Mouse (Mus musculus): Measurements from ENCODE around the gene Pax7. TPM values are rescaled to one million over a fixed set of nuclear protein-coding genes. Genes with fewer than 3 reads are reported as not detected.
A peak's percentile ranks its signal among the peaks of the same experiment; 100 is the strongest.

Pax7 gene
- total RNA-seq, 1 experiment from 2014 or later = not detected

DNA sequence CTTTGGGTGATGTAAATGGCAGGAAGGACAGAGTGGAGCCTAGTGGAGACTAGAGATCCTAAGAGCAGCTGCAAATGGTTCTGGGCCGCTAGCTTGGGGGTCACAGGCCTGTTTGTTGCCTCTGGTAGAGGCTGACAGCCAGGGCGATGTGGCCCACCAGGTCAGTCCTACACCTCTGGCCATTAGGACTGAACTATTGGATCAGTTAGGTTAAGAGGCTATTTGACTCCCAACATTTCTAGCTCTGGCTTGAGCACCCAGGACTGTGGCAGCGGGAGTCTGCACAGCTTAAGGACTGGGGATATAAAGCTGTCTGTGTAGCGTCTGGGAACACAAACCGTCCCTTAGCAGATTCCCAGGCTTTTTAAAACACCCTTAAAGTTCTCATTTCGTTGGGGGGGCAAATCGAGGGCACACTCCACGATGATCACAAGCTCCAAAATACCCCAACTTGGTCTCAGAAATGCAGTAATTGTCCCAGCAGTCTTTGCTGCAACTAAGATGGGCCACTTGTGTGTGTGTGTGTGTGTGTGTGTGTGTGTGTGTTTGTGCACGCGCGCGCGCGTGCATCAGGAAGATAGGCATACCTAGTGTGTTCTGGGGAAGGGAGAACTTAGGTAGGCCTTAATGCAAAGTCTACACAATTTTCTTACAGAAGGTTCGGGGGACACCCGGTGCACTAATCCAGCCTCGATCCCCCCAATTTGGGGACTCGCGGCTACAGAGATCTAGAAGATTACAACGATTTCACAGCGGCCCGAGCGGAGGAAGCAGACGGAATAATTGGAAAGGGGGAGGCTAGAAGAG, 2.5 kb downstream of the Pax7 start:
- DNase-seq = no peak

DNA sequence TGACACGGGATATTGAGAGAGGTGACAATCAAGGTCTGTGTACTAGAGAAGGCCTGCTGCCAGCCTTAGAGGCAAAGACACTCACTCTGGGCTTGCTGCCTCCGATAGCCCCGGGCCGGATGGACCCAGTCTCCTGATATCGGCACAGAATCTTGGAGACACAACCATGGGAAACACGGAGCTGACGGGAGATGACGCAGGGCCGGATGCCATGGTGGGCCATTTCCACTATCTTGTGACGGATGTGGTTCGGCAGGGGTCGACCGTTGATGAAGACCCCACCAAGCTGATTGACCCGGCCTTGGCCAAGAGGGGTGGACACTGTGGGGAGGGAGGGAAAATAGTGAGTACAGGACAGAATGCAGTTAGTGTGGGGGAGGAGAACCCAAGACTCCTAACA, 3.3 kb downstream of the Pax7 start:
- DNase-seq = no peak

DNA sequence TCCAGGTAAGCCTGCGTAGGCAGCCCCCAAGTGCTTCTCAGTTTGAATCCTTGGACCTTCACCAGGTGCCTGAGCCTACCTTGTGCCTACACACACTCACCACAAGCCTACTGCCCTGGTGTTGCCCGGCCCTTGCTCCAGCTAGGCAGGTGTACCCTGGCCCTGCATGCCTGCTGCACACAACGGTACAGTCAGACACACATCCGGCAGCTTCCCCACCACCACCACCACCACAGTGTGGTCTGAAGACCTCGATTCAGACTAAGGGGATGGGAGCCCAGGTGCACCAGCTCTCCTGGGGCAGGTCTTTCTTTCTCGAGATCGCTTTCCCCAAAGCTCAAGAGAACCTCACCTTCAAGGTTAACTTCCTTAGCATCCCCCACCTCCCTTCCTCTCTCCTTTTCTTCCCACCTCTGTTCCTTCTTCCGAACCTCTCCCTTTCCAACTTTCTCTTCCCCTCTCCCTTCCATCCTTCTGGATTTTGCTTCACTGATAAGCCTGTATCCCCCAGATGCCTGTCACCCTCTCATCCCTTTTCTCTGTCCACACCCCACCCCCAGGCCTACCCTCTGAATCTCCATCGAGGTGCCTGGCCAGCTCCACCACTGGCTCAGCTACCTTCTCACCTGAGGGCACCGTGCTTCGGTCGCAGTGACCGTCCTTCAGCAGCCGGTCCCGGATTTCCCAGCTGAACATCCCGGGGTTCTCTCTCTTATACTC, 4.3 kb downstream of the Pax7 start:
- no peak for DNase-seq

DNA sequence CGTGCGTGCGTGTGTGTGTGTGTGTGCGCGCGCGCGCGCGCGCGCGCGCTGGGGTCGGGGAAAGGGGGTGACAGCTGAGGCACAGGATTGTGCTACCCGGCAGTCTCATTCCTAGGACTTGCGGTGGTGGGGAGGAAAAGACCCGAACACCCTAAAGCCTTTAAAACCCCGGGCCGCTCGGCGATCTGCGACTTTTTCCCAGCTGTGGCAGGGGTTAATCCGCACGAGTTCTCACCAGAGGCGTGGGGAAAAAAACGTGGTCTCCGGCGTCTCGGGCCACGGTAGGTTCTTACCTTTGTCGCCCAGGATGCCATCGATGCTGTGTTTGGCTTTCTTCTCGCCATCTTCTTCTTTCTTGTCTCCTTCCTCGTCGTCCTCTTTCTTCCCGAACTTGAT, 5.0 kb downstream of the Pax7 start:
- DNase-seq = no peak

DNA sequence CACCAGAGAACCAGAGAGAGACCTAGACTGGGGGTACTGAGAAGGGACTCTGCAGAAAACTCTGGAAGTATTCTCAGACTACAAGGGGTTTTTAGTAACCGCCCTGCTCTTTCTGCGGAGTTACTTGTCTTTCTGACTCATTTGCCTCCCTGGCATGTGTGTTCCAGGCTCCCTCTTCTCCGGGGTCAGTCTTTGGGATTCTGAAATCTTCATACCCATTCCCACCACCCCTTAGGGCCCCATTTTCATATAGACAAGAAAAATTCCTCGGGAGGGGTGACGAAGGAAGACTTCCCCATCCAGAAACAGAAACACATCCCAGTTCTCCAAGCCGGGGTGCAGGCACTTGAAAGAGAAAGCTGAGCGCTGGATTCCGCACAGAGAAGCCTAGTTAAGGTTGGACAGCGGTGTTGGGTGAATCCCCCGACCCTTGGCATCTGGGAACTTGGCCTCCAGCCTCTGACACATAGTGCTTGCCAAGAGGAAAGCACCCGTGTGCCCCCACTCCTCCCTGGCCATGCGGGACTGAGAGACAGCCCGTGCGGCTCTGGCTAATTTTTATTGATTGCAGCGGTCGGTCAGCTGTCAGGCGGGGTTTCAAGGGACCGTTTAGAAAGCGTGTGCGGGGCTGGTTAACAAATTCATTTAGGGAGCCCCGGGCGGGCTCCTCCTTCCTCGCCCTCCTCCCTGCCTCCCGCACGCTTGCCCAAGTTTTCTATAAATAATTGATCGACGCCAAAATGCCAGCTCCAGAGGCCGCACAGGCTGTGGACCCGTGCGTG, 5.6 kb downstream of the Pax7 start:
- DNase-seq = no peak

DNA sequence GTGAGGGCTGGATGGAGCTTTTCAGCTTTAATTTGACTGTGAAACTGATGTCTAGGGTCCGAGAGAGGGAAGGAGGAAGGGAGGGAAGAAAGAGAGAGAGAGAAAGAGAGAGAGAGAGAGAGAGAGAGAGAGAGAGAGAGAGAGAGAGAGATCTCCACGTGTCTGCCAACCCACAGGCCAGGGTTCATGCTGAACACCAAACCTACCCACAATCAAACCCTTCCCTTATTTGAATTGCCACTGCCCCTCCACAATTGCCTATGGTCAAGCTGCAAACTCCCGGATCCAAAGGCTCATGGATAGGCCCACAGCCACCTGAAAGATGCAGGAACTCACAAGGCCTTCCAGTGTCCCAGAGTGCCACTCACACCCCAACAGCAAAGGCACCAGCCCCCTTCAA, 7.1 kb downstream of the Pax7 start:
- DNase-seq = no peak

DNA sequence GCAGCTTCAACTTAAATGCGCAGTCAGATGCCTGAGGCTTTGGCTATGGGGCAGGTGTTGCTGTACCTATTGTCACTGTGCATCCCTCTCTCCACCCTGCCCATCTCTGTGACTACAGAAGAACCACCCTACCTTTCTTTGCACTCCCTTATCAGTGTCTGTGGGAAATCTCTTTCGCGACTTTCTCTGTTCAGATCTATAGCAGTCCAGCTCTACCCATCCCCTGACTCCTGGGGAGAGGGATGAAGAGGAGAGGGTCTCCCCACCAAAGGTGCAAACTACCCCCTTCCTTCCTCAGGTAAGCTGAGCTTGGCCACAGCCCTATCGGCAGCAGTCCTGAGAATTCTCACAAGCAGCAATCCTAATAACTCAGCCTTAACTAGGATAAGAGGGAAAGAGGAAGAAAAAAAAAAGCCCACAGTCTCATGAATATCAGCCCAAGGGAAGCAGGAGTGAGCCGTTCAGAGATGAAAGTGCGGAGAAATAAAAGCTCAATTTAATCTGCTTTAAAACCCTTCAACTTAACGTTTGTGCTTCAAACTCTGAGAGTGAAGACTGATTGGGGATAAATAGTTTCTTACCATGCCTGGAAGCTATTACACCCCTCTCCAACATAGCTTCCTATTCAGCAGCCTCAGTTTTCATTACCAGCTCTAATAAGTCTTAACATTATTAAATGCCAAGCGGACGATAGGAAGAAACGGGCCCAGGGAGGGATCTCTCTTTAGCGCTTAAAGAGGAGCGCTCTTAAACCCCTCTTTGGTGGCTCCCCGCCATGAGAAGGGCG, 7.8 kb downstream of the Pax7 start:
- no peak for DNase-seq

DNA sequence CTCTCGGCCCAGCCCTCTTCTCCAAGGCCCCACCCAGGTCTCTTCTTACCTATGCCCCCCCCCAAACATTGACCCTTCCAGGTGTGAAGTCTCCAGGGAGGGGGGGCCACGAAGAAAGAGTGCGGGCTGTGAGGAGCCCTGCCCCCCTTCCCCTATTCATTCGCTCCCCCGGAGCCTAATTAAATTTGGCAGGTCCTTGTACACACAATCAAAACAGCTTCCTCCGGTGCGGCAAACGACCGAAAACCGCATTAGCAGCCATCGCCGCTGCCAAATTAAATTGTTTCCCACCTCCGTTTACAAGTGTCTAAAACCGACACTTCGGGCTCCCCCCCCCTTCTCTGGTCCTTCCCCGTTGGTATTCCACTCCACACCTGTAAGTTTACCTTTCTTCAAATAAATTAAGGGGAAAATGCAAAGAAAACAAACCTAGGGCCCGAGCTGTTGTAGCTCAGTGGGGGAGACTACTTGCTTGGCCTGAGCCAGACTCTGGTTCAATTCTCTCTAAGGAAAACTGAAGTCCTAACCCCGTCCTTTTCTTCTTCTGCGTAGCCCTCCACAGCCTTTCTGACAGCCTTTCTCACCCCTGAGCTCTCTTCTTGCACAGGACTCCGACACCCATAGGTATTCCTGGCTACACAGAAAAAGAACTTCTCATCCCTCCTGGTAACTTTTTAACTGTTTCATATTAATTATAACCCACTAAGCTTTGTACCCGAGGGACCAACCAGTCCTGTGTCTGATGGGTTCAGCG, 8.6 kb downstream of the Pax7 start:
- DNase-seq = no peak

DNA sequence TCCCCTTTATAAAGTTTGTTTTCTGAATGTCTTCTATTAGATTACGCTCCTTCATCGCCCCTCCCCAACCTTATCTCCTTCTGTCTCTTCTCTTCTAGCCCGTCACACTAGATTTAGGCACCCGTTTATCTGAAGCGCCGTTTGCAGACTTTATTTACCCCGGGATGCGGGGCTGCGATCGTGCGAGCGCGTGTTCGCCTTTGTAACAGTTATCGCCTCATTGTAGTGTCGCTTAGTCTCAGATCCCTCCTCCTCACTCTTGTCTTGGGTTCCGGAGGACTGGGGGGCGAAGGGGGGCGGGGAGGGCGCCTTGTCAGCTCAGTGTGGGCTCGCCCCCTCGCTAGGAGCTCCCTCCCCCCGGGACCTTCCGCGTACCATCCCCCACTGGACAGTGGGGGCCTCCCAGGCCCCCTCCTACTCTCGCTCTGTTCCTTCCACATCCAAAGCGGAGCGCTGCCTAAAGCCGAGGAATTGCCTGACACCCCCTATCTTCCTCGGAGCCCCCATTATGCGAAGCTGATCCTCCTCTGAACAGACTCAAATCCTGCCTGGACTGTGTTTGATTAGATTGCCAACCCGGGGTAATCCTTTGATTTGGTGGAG, 9.4 kb downstream of the Pax7 start:
- DNase-seq = no peak

DNA sequence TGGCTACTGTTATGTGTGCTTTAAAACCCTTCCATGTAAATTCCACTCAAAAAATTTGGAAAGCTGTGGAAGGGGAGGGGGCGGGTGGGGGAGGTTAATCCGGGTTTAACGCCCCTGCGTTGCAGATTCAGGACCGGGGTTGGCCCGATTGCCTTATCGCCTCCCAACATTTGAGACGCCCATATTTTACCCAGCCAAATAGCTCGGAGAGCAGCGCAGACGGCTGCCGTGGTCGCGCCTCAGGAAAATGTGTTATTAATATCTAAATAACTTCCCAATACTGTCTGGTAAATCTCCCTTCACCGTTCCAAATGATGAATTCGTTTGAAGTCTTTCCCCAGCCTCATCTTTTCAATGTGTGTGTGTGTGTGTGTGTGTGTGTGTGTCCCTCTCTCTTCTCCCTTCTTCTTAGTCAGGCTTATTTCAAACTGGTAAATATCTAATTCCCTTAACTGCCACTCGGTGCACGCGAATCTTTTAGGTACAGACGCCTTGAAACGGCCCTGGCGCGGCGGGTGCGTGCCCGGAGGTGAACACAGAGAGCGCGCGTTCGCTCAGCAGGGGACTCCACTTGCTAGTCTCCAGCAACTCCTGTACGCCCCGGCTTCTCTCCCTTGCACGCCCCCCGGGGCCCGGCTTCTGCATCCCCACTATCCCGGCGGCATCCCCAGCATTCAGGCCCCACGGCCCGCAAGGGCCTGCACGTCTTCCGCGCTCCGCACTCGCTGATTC, 10.0 kb downstream of the Pax7 start:
- DNase-seq = no peak

DNA sequence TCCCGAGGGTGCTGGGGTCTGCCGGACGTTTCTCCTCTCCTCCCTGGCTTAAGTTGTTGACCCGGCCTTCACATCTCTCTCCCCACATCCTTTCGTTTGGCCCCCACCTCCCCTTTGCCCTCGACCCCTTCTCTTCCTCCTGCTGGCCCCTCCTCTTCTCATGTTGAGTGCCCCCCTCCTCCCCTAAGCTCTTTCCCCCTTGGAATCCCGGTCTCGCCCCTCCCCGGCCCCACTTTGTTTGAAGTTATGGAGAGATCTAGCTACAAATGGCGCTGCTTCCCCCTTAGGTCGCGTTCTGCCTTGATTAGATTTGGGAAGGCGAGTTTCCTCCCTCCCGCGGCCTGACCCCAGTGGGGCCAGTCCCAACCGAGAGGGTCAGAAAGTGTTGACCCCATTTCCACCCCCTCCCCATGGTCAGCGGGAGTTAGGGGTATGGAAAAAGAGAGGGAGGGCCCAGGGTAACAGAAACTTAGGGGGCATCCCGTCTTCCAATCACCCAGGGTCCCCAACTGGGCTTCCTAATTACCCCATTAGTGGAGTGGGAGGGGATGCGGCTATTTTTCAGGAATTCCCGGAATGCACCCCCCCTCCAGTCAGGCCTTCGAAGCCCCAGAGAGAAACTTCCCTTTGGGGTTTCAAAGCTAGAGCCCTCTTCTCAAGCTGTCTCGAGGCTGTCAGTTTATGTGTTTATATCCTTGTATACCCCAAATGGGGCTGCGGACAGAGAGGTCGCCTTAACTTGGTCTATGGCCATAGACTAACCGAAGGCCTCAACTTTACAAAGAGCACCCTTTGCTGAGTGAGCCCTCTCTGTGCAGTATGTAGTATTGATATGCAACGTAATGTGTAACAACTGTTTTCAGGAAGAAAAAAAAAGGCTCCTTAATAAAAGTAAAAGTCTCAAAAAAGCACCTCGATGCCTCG, 10.9 kb downstream of the Pax7 start:
- DNase-seq = no peak

DNA sequence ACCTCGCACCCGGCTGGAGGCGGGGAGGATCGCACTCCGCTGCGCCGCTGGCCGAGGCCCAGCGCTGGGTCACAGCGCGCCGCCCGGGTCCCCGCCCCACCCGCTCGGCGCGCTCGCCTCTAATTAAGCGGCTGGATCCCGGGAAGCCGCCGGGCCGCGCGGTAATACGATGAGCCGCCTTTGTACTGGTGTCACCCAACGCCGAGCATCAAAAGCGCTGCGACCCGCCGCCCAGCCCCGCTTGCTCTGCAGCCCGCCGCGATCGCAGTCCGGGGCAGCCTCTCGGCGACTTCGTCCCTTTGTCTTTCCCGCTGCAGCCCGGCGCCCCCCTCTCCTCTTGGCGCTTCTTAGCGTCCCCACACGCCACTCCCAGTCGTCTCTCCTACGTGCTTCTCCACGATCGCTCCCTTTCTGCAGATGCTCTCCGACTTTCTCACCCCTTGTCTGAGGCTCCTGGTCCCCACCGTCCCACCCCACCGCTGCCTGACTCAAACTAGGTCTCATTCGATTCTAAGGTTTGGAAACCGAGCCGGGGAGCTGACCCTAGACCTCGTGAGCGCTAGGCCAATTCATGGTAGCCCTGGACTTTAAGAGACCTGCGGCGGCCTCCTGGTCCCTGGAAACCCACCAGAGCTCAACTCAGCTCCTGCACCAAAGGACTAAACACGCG, 11.7 kb downstream of the Pax7 start:
- peak; percentile 28 for DNase-seq

DNA sequence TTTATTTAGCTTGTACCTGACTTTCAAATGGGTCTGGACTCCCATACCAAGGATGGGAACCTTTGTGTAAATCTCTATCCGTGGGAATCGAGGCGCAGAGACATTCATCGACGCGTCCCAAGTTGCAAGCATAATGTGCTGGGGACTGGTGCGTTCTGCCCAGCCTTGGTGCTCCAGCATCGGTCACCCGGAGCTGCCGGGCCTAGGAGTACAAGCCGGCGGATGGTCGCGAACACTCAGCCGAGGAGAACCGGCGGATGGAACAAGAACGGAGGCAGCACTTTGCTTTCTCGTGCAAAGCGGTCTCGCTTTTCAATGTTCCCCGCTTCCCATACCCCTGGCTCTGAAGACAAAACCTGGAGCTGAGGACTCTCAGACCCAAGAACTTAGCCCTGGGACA, 12.3 kb downstream of the Pax7 start:
- DNase-seq = no peak

DNA sequence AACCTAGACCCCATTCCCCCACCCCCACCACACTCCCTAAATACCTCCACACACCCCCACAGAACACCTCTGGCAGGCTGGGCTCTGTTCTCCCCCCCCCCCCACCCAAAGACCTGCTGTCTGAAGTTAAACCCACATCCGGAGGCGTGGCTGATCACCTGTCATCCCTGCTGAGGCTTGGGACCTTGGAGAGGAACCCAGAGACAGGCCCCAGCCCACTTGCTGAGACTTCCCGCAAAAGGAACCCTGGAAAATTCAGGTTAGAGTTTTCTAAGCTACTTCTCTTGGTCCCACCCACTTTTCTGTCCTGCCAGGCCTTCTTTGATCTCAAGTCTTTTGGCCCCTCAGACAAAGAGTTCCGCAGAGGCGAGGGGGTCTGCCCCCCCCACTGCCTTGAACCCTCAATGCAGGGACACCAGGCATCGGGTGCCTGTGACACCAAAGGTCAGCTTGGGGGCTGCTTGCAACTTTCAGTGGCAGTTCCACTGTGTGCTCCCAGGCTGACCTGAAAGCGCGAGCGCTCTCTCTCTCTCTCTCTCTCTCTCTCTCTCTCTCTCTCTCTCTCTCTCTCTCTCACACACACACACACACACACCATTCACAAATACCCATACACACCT, 13.8 kb downstream of the Pax7 start:
- no peak for DNase-seq

DNA sequence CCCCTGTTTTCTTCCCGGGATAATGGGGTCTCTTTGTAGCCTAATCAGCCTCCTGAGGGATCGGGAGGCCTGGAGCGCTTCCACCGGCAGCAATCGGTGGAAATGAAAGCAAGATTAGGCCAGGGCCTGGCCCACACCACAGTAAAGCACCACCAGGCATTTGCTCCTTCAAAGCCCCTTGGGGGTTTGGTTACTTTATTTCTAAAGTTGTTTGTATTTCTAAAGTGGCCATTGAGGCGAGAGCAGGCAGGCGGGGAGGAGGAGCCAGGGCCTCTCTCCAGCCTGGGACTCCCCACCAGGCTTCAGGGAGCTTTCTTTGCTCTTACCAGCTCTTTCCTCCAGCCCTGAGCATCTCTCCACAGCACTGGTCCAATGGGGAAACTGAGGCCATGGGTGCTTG, 15.2 kb downstream of the Pax7 start:
- DNase-seq = no peak

DNA sequence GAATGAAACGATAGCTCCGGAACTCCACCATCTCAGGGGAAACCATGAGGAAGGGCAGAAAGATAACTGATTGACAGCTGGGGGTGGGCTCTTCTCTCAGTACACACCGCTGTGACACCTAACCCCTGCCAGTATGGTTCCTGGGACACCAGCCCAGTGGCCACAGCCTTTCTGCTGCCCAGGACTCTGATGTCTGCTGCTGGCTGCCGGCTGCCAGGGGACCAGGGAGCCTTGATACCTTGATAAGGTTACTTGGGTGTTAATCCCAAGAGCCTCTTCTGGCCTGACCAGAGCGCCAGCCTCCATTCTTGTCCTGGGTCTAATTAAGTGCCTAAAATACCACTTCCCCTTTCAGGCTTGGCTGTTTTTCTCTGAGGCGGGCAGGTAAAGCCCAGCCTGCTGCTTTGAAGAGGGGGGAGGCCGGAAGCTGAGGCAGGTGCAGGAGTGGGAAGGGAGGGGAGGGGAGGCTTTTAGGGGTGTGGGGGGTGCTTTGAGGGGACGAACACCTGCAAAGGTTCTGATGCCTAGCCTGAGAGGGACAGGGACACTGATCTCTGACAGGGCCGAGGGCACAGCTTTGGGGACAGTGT, 19.9 kb downstream of the Pax7 start:
- no peak for DNase-seq

DNA sequence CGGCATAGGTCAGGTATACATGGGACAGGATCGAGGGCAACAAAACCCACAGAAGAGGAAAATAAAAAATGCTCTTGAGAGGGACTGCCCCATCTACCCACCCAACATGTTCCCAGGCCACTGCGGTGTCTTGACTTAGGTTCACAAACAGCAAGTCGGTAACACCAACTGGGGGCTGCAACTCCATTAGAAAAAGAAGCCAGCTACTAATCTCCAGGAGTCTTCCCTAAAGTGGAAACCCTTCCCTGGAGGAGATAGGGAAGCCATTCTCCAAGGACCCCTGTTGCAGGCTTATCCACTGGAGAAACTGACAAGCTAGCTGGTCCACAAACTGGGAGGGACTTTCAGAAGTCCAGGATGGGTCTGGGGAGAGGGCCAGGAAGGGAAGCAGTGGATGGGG, 21.4 kb downstream of the Pax7 start:
- no peak for DNase-seq

DNA sequence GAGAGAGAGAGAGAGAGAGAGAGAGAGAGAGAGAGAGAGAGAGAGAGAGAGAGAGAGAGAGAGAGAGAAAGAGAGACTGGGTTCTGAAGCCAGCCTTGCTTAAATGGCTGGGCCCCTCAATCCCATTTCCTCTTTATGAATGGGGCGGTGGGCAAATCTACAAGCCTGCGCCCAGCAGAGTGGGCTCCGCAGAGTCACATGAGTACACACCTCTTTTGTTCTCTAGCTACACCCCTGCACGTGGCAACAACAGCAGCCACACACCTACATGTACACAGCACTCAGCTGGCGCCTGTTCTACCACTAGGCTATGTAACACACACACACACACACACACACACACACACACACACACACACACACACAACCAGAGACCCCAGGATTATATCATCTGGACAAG, 21.9 kb downstream of the Pax7 start:
- no peak for DNase-seq

Measured in adrenal gland, postnatal 14 days (tissue).